10 mouse cellular contexts compared by ENCODE assay signal in the genomic region with DNA sequence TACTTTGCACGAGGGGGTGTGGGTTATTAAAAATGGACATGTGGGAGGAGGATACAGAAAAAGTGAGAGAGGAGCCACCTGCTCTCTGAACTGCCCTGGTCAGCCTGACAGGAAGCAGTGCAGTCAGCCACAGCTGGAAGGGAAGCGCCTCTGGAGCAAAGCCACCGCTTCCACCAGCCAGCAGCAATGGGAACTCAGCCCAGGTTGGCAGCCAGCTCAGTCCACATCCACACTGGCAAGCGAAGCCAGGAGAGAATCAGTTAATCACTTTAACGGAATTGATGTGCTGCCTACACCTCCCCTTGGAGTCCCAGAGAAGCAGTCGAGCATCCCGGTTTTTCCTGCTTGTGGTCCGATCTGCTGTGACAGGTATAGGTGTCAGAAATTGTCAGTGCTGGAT.
DNase-seq lines count a peak whose midpoint lies in the region; ATAC-seq and TF ChIP-seq lines count a peak whose summit lies in the region.
"Had no signal": no experiment of that assay in that cellular context is flagged by ENCODE, and none has a peak within 500 bp of the region (broad histone marks: within the 10 kb centered on the region; RNA-seq: fewer than 3 reads in every experiment).

No protein-coding gene starts in this region.

- TF ChIP-seq POLR2A in heart, adult 2 months (IDR thresholded peaks at IDR 0.05; ENCODE audit: insufficient read depth, low read depth, low read length): no peak

- TF ChIP-seq CTCF in heart, adult 2 months (IDR thresholded peaks at IDR 0.05): no peak

- H3K27me3 ChIP-seq in heart, adult 2 months (ENCODE audit: control insufficient read depth, insufficient read depth, low read length): no peaks in the 10 kb centered on the region
- no peaks in the 10 kb centered on the region for H3K27me3 ChIP-seq in heart, embryonic 12.5 days (replicated peaks)
- H3K27me3 ChIP-seq: Patski had no signal

- ATAC-seq in heart, embryonic 12.5 days (ENCODE audit: insufficient number of reproducible peaks, low FRiP score): no peak
- no peak for ATAC-seq in erythroblast, adult 5-6 weeks (replicated peaks; ENCODE audit: low FRiP score, poor library complexity, severe bottlenecking)
- ATAC-seq: Patski had no signal

- H3K79me2 ChIP-seq in heart, adult 2 months (replicated peaks; ENCODE audit: control insufficient read depth, insufficient read depth, low read length): no peaks in the 10 kb centered on the region

- TF ChIP-seq EP300 in heart, adult 2 months (IDR thresholded peaks at IDR 0.05; ENCODE audit: insufficient read depth, low read depth, low read length): no peak

- H3K27ac ChIP-seq in heart, adult 2 months: no peak overlapping the region
- H3K27ac ChIP-seq in heart, embryonic 12.5 days (ENCODE audit: poor library complexity, severe bottlenecking): no peak overlapping the region
- H3K27ac ChIP-seq: embryonic facial prominence, embryonic 13.5 days had no signal

- no peak overlapping the region for H3K4me3 ChIP-seq in heart, adult 2 months
- H3K4me3 ChIP-seq in heart, embryonic 12.5 days: no peak overlapping the region
- H3K4me3 ChIP-seq: embryonic facial prominence, embryonic 13.5 days had no signal

- H3K9ac ChIP-seq in heart, adult 2 months (ENCODE audit: low read depth, low read length): no peak overlapping the region
- no peak overlapping the region for H3K9ac ChIP-seq in heart, embryonic 12.5 days
- H3K9ac ChIP-seq: embryonic facial prominence, embryonic 13.5 days had no signal

- H3K4me1 ChIP-seq in heart, adult 2 months (ENCODE audit: control insufficient read depth, insufficient read depth, low read length): 0 out of 2 replicates have a peak, but pooled peaks cover 2% of the 10 kb centered on the region
- H3K4me1 ChIP-seq in heart, embryonic 12.5 days (replicated peaks): peaks cover 7% of the 10 kb centered on the region
- H3K4me1 ChIP-seq: embryonic facial prominence, embryonic 13.5 days had no signal

- DNase-seq in heart, adult 2 months: peak; percentile 68 to 75
- peak; percentile 41 for DNase-seq in adrenal gland, adult 2 months
- DNase-seq in gastrocnemius, postnatal 14 days: peak; percentile 77
- peak; percentile 61 to 70 for DNase-seq in kidney, postnatal 4 days
- DNase-seq in ovary, adult 18-20 months (ENCODE audit: low spot score): peak; percentile 27
- DNase-seq in spleen, postnatal 10 days (ENCODE audit: low spot score in 2 of 2): no peak

- intact Hi-C loops in heart, adult 2 months (cut with DNase I): no loop called here
- intact Hi-C loops in gastrocnemius, postnatal 14 days (cut with DNase I; ENCODE audit: low total_unique reads): no loop called here

- no peaks in the 10 kb centered on the region for H3K36me3 ChIP-seq in heart, adult 2 months (ENCODE audit: control insufficient read depth, insufficient read depth, low read length)
- H3K36me3 ChIP-seq in heart, embryonic 12.5 days: no peaks in the 10 kb centered on the region
- H3K36me3 ChIP-seq: embryonic facial prominence, embryonic 13.5 days had no signal

- 6% methylated on average over 8 of the region's 8 CpGs for WGBS in heart, adult 2 months
- WGBS in heart, embryonic 12.5 days: 51% methylated on average over 8 of the region's 8 CpGs

- no peak overlapping the region for H3K4me2 ChIP-seq in heart, embryonic 12.5 days
- H3K4me2 ChIP-seq: embryonic facial prominence, embryonic 13.5 days had no signal

- H3K9me3 ChIP-seq in heart, embryonic 12.5 days (replicated peaks): no peaks in the 10 kb centered on the region
- H3K9me3 ChIP-seq: embryonic facial prominence, embryonic 13.5 days had no signal

Comparison
In these comparisons a context has a peak if more than half of its experiments do, and no peak if none do; other contexts are left out.
1. DNase-seq: peak in heart, adult 2 months (2 of 2), adrenal gland, adult 2 months (single experiment), gastrocnemius, postnatal 14 days (single experiment), kidney, postnatal 4 days (2 of 2) and ovary, adult 18-20 months (single experiment); none in spleen, postnatal 10 days (0 of 2).